21 mouse cellular contexts compared by ENCODE assay signal in the genomic region with DNA sequence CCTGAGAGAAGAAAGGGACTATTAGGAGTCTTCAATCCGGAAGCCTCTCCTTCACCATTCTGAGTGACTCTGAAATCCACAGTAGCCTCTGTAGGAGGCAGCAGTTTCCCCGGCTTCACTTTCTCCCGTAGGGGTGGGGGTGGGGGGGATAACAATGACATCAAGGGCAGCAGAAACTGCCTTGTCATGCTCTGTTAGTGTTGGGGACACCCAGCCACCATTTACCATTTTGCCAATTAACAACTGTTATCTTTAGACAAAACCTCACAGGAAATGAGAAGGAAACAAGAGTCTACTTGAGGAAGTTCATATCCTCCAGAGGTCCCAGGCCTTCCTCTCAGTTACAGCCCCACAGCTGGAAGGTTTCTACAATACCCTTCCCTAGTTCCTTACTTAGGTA.
DNase-seq lines count a peak whose midpoint lies in the region; ATAC-seq lines count a peak whose summit lies in the region.
"Had no signal": no experiment of that assay in that cellular context is flagged by ENCODE, and none has a peak within 500 bp of the region (broad histone marks: within the 10 kb centered on the region; RNA-seq: fewer than 3 reads in every experiment).

No protein-coding gene starts in this region.

- H3K4me2 ChIP-seq in liver, embryonic 15.5 days = no peak overlapping the region
- H3K4me2 ChIP-seq: embryonic facial prominence, embryonic 15.5 days; limb, embryonic 13.5 days; midbrain, embryonic 12.5 days; neural tube, embryonic 15.5 days had no signal

- H3K27ac ChIP-seq in embryonic facial prominence, embryonic 10.5 days (replicated peaks) = 0 out of 2 replicates have a peak overlapping the region, but pooled peaks have one; percentile 8
- H3K27ac ChIP-seq in liver, embryonic 15.5 days (replicated peaks) = no peak overlapping the region
- H3K27ac ChIP-seq: embryonic facial prominence, embryonic 15.5 days; heart, embryonic 10.5 days; midbrain, embryonic 12.5 days; neural tube, embryonic 15.5 days had no signal

- ATAC-seq in megakaryocyte, adult 5-6 weeks (ENCODE audit: poor library complexity, severe bottlenecking) = no peak
- ATAC-seq in liver, embryonic 15.5 days (ENCODE audit: insufficient read depth) = 0 out of 2 replicates have a peak, but pooled peaks have one; percentile 12
- ATAC-seq: hindbrain, embryonic 16.5 days had no signal

- H3K27me3 ChIP-seq in megakaryocyte, embryonic 14.5 days (replicated peaks) = no peaks in the 10 kb centered on the region
- H3K27me3 ChIP-seq in embryonic facial prominence, embryonic 10.5 days (replicated peaks; ENCODE audit: low read depth, poor library complexity, severe bottlenecking) = no peaks in the 10 kb centered on the region
- no peaks in the 10 kb centered on the region for H3K27me3 ChIP-seq in liver, embryonic 15.5 days
- H3K27me3 ChIP-seq: embryonic facial prominence, embryonic 15.5 days; limb, embryonic 13.5 days; midbrain, embryonic 12.5 days; neural tube, embryonic 15.5 days had no signal

- H3K4me1 ChIP-seq in megakaryocyte, embryonic 14.5 days = peaks cover 46% of the 10 kb centered on the region
- H3K4me1 ChIP-seq in embryonic facial prominence, embryonic 10.5 days = peaks cover 26% of the 10 kb centered on the region
- peaks cover 30% of the 10 kb centered on the region for H3K4me1 ChIP-seq in liver, embryonic 15.5 days (replicated peaks)
- H3K4me1 ChIP-seq: embryonic facial prominence, embryonic 15.5 days; heart, embryonic 10.5 days; limb, embryonic 13.5 days; midbrain, embryonic 12.5 days; neural tube, embryonic 15.5 days had no signal

- WGBS in embryonic facial prominence, embryonic 10.5 days = 45% methylated on average over 3 of the region's 3 CpGs
- 17% methylated on average over 3 of the region's 3 CpGs for WGBS in liver, embryonic 15.5 days (ENCODE audit: insufficient replicate concordance)

- no peaks in the 10 kb centered on the region for H3K9me3 ChIP-seq in megakaryocyte, embryonic 14.5 days
- no peaks in the 10 kb centered on the region for H3K9me3 ChIP-seq in embryonic facial prominence, embryonic 10.5 days
- H3K9me3 ChIP-seq in liver, embryonic 15.5 days (replicated peaks) = no peaks in the 10 kb centered on the region
- H3K9me3 ChIP-seq: embryonic facial prominence, embryonic 15.5 days; heart, embryonic 10.5 days; limb, embryonic 13.5 days; midbrain, embryonic 12.5 days; neural tube, embryonic 15.5 days had no signal

- H3K4me3 ChIP-seq in megakaryocyte, embryonic 14.5 days (replicated peaks) = peak overlapping the region; percentile 62
- H3K4me3 ChIP-seq in embryonic facial prominence, embryonic 10.5 days = no peak overlapping the region
- H3K4me3 ChIP-seq in liver, embryonic 15.5 days (replicated peaks) = no peak overlapping the region
- H3K4me3 ChIP-seq: embryonic facial prominence, embryonic 15.5 days; heart, embryonic 10.5 days; limb, embryonic 13.5 days; midbrain, embryonic 12.5 days; myocyte; neural tube, embryonic 15.5 days had no signal

- DNase-seq in embryonic facial prominence, embryonic 10.5 days (ENCODE audit: low spot score) = no peak
- DNase-seq in cerebellum, postnatal 10 days = no peak
- no peak for DNase-seq in adrenal gland, adult 8-10 months
- DNase-seq in kidney, postnatal 10 days = no peak
- DNase-seq: adrenal gland, adult 2 months; cerebellum, adult 2 months; gastrocnemius, postnatal 14 days; heart, postnatal 14 days; kidney, adult 11 months; kidney, postnatal 25 days; lung, postnatal 10 days had no signal

- H3K9ac ChIP-seq in liver, embryonic 15.5 days = no peak overlapping the region
- H3K9ac ChIP-seq: embryonic facial prominence, embryonic 15.5 days; limb, embryonic 13.5 days; midbrain, embryonic 12.5 days; neural tube, embryonic 15.5 days had no signal

- peaks cover 70% of the 10 kb centered on the region for H3K36me3 ChIP-seq in megakaryocyte, embryonic 14.5 days (replicated peaks; ENCODE audit: low read length)
- peaks cover 95% of the 10 kb centered on the region for H3K36me3 ChIP-seq in embryonic facial prominence, embryonic 10.5 days (replicated peaks)
- peaks cover 93% of the 10 kb centered on the region for H3K36me3 ChIP-seq in liver, embryonic 15.5 days (replicated peaks)
